Comparison of ENCODE assay signal across 8 mouse cellular contexts in the genomic region with DNA sequence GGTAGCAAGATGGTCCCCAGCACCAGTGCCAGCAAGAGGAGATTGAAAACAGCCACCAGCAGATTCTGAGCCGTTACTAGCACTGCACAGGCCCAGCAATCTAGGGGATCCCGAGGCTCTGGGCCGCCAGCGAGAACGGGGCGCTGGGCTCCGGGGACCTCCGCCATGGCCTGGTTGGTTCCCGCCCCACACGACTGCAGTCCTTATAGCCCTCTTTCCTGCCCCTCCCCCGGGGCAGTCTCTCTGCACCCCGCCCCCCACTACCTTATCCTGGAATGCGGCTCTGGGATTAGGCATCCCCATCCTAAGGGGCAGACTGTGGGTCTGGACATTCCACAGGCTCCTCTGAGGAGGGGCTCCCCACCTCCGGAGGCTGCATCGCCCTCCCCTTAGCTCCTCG. TPM values are rescaled to one million over a fixed set of nuclear protein-coding genes. Genes with fewer than 3 reads are reported as not detected.
A peak's percentile ranks its signal among the peaks of the same experiment; 100 is the strongest.
DNase-seq lines count a peak whose midpoint lies in the region; ATAC-seq and TF ChIP-seq lines count a peak whose summit lies in the region.

A gene (minus strand): TSS at position 176 of the 400 bp plus-strand sequence.

- H3K36me3 ChIP-seq in heart, adult 2 months (ENCODE audit: control insufficient read depth, insufficient read depth, low read length), result peaks cover 2% of the 10 kb centered on the region; the same call in 1 of the 2 replicates
- H3K36me3 ChIP-seq in lung, embryonic 15.5 days, result peaks cover 28% of the 10 kb centered on the region
- H3K36me3 ChIP-seq in stomach, embryonic 16.5 days (ENCODE audit: control insufficient read depth, insufficient read depth, low read length), result peaks cover 19% of the 10 kb centered on the region

- DNase-seq in right cerebral cortex, postnatal 10 days (ENCODE audit: low spot score in 2 of 2), result peak; percentile 35 to 54
- DNase-seq in right cerebral cortex, adult 18-20 months, result no peak
- DNase-seq in heart, adult 2 months, result peak; percentile 73 to 80
- peak; percentile 41 for DNase-seq in kidney, adult 18-20 months

- peak within 1 kb of the TSS; percentile 68 for H3K4me2 ChIP-seq in lung, embryonic 15.5 days
- H3K4me2 ChIP-seq in stomach, embryonic 16.5 days (ENCODE audit: low read depth, low read length), result peak within 1 kb of the TSS; percentile 31

- 15% methylated on average over 16 of the region's 16 CpGs for WGBS in heart, adult 2 months
- WGBS in lung, embryonic 15.5 days, result 7% methylated on average over 13 of the region's 16 CpGs
- 16% methylated on average over 15 of the region's 16 CpGs for WGBS in stomach, embryonic 16.5 days

- no peaks in the 10 kb centered on the region for H3K79me2 ChIP-seq in heart, adult 2 months (replicated peaks; ENCODE audit: control insufficient read depth, insufficient read depth, low read length)

- no peaks in the 10 kb centered on the region for H3K4me1 ChIP-seq in cortical plate, adult 2 months (ENCODE audit: control insufficient read depth, insufficient read depth, low read length)
- H3K4me1 ChIP-seq in heart, adult 2 months (ENCODE audit: control insufficient read depth, insufficient read depth, low read length), result peaks cover 3% of the 10 kb centered on the region
- peaks cover 42% of the 10 kb centered on the region for H3K4me1 ChIP-seq in lung, embryonic 15.5 days
- peaks cover 31% of the 10 kb centered on the region for H3K4me1 ChIP-seq in stomach, embryonic 16.5 days (ENCODE audit: control insufficient read depth, insufficient read depth, low read length)

- ATAC-seq in lung, embryonic 15.5 days (ENCODE audit: borderline replicate concordance, extremely low read depth, low FRiP score, low TSS enrichment), result no peak
- ATAC-seq in stomach, embryonic 16.5 days (ENCODE audit: insufficient read depth, low FRiP score), result no peak
- no peak for ATAC-seq in activated CD4-positive, CD25-positive, alpha-beta regulatory T cell, adult 4 months

- TF ChIP-seq CTCF in cortical plate, adult 2 months (IDR thresholded peaks at IDR 0.05; ENCODE audit: extremely low read depth, insufficient read depth, low read length), result no peak
- no peak for TF ChIP-seq CTCF in heart, adult 2 months (IDR thresholded peaks at IDR 0.05)

- no peaks in the 10 kb centered on the region for H3K9me3 ChIP-seq in lung, embryonic 15.5 days
- no peaks in the 10 kb centered on the region for H3K9me3 ChIP-seq in stomach, embryonic 16.5 days (replicated peaks; ENCODE audit: control insufficient read depth, low read length)

- H3K9ac ChIP-seq in heart, adult 2 months (ENCODE audit: low read depth, low read length), result peak within 1 kb of the TSS; percentile 93
- H3K9ac ChIP-seq in lung, embryonic 15.5 days, result peak within 1 kb of the TSS; percentile 93
- peak within 1 kb of the TSS; percentile 67 for H3K9ac ChIP-seq in stomach, embryonic 16.5 days (ENCODE audit: low read length)

- peak within 1 kb of the TSS; percentile 82 for H3K27ac ChIP-seq in cortical plate, adult 2 months (ENCODE audit: insufficient read depth, low read length)
- peak within 1 kb of the TSS; percentile 100 for H3K27ac ChIP-seq in heart, adult 2 months
- H3K27ac ChIP-seq in lung, embryonic 15.5 days, result peak within 1 kb of the TSS; percentile 97
- H3K27ac ChIP-seq in stomach, embryonic 16.5 days (ENCODE audit: low read length), result peak within 1 kb of the TSS; percentile 68

- TF ChIP-seq POLR2A in cortical plate, adult 2 months (IDR thresholded peaks at IDR 0.05; ENCODE audit: extremely low read depth, insufficient read depth, low read length), result no peak
- TF ChIP-seq POLR2A in heart, adult 2 months (IDR thresholded peaks at IDR 0.05; ENCODE audit: insufficient read depth, low read depth, low read length), result peak; percentile 95

- H3K4me3 ChIP-seq in cortical plate, adult 2 months (ENCODE audit: insufficient read depth, low read length), result peak within 1 kb of the TSS; percentile 85
- peak within 1 kb of the TSS; percentile 57 for H3K4me3 ChIP-seq in heart, adult 2 months
- H3K4me3 ChIP-seq in lung, embryonic 15.5 days, result peak within 1 kb of the TSS; percentile 69
- peak within 1 kb of the TSS; percentile 32 for H3K4me3 ChIP-seq in stomach, embryonic 16.5 days (replicated peaks; ENCODE audit: low read length)

- TF ChIP-seq EP300 in heart, adult 2 months (IDR thresholded peaks at IDR 0.05; ENCODE audit: insufficient read depth, low read depth, low read length), result peak; percentile 71; the same call in 1 of the 2 replicates

- intact Hi-C loops in heart, adult 2 months (cut with DNase I), result loop anchor here (5.0 kb wide), 1 partner anchor 179 kb away; no protein-coding TSS in a partner anchor

- H3K27me3 ChIP-seq in heart, adult 2 months (ENCODE audit: control insufficient read depth, insufficient read depth, low read length), result no peaks in the 10 kb centered on the region
- no peaks in the 10 kb centered on the region for H3K27me3 ChIP-seq in lung, embryonic 15.5 days
- no peaks in the 10 kb centered on the region for H3K27me3 ChIP-seq in stomach, embryonic 16.5 days (ENCODE audit: control insufficient read depth, insufficient read depth, low read length)

RNA-seq across cellular contexts. Expression of the gene that starts here (rescaled TPM):
- polyA plus RNA-seq in cortical plate, adult 2 months (2012; rRNA removed), result 6.5 and 6.8 TPM in 2 replicates
- 10 to 100 TPM; 20.4 to 21.4 TPM for total RNA-seq in heart, adult 2 months (2021)
- polyA plus RNA-seq in heart, adult 2 months (2012; rRNA removed), result 61.4 and 66.4 TPM in 2 replicates
- polyA plus RNA-seq in lung, embryonic 15.5 days (2015; fragmentation: Nextera tagmentation; extraction: Ambion mirVana), result 46.7 and 49.8 TPM in 2 replicates
- polyA plus RNA-seq in stomach, embryonic 16.5 days (2015; fragmentation: Nextera tagmentation; extraction: Ambion mirVana), result 26.4 and 28.7 TPM in 2 replicates
- polyA plus RNA-seq in activated CD4-positive, CD25-positive, alpha-beta regulatory T cell, adult 4 months (2017; shearing (Covaris generic)), result under 1 TPM; 0.22 to 0.51 TPM

Comparison
In these comparisons a context has a peak if more than half of its experiments do, and no peak if none do; other contexts are left out.
1. H3K4me3 ChIP-seq: peak in every context shown above with its lines; median percentile 85 in cortical plate, adult 2 months; 69 in lung, embryonic 15.5 days; 57 in heart, adult 2 months; 32 in stomach, embryonic 16.5 days.